Mouse (Mus musculus) brown adipose tissue, adult 24 weeks (tissue): ENCODE measurements at regions not wholly inside any gene's neighbourhood (a gene's known extent, or its start where the extent isn't known, plus 50 kb on each side); places are given as distances from the start of the nearest gene placed in this dataset.

ENCODE experiments used
- H3K27ac ChIP-seq: fragments of 200-500 bp; replicated peaks from 2 replicates; pipeline ENCODE4 v1.5.1; 2012; ENCODE audit warnings: low read depth, mild to moderate bottlenecking, low read length
- H3K4me1 ChIP-seq: fragments of 200-500 bp; 2 replicates; pipeline ENCODE4 v1.6.1; 2012; ENCODE audit warnings: low read length, mixed read lengths; ENCODE audit not compliant: control insufficient read depth, insufficient read depth, insufficient read length
- H3K4me3 ChIP-seq: fragments of 200-500 bp; 2 replicates; pipeline ENCODE4 v1.5.1; 2012; ENCODE audit warnings: low read depth, mild to moderate bottlenecking, low read length, moderate library complexity; ENCODE audit not compliant: insufficient read depth

DNA sequence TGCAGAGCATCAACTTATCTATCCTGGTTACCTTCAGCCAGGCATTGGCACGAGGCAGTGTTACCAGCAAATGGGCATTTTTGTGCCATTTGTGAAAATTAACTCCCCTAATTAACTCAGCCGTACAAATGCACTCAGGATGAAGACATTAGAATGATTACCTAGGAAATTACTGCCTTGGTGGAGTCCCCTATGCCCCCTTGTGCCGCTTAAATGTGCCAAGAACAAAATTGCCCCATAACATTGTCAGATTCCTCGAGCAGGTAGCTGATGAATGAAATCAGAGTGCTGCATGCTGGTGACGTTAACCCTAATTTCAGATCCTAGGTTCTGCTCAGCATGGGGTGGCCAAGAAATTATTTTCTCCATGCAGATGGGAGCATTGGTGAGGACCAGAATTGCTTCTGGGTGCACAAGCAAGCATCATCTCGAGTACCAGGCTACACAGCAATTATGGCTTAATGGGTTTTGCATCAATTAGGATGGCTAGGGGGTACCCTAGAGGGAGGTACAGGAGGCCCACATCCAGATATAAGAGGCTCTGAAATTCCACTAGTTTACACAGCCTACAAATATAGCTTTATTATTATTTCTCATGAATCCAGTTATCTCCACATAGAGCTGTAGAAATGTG lies 577.0 kb upstream of the Camk1g start:
- Histone ChIP-seq H3K27ac (no peak overlapping the region), H3K4me1 (no peaks in the 10 kb centered on the region), H3K4me3 (no peak overlapping the region)

GRCm38 (mm10) chr1:193935969-193936368 lies 565.9 kb upstream of the Camk1g start:
- Histone ChIP-seq H3K4me1 (no peaks in the 10 kb centered on the region), H3K4me3 (no peak overlapping the region), H3K27ac (no peak overlapping the region)

- H3K4me1 ChIP-seq: no peaks in the 10 kb centered on the region
- no peak overlapping the region for H3K4me3 ChIP-seq
- H3K27ac ChIP-seq: no peak overlapping the region
These were observed 564.2 kb upstream of the Camk1g start for GRCm38 (mm10) chr1:193934308-193934707.

- Histone ChIP-seq H3K27ac (no peak overlapping the region), H3K4me1 (no peaks in the 10 kb centered on the region), H3K4me3 (no peak overlapping the region)
These were observed 561.1 kb upstream of the Camk1g start for GRCm38 (mm10) chr1:193931131-193931729.

DNA sequence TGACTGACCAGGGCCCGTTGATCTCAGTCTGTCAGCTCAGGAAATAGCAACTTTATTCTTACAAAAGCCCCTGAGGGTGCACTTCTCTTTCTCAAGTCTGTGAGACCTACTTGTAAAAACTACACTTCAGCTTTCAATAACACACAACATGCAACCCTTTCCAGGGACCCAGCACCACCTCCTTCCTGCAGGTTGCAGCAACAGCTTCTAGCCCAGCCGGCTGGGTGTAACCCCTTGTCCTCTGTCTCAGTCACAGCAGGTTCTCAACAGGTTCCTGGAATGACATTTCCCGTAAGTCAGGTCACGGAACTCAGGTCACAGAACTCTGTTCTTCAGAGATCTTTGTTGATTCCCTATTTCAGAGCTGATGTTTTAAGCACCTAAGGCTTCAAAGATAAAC lies 558.5 kb upstream of the Camk1g start:
- no peaks in the 10 kb centered on the region for H3K4me1 ChIP-seq
- no peak overlapping the region for H3K27ac ChIP-seq
- H3K4me3 ChIP-seq: no peak overlapping the region

- no peak overlapping the region for H3K4me3 ChIP-seq
- H3K4me1 ChIP-seq: no peaks in the 10 kb centered on the region
- H3K27ac ChIP-seq: no peak overlapping the region
These were observed 552.7 kb upstream of the Camk1g start for GRCm38 (mm10) chr1:193922756-193923155.

DNA sequence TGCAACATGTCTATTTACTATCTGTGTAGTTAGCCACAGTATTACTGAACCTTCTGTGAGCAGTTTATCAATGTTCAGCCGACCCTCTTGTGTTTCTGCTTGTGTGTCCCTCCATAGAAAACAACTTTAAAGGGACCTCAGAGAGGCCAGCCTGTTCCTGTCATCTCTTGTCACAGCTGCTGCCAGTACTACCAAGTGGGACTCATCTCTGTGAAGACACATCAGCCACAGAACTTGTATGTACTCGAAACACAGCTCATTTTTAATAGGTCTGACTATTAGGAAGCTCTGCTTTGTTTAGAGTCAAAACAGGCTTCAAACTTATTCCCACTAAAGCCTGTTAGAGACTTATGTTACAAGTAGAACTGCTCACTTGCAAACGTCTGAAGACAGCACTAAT lies 549.1 kb upstream of the Camk1g start:
- Histone ChIP-seq H3K4me1 (no peaks in the 10 kb centered on the region), H3K4me3 (no peak overlapping the region), H3K27ac (no peak overlapping the region)

- Histone ChIP-seq H3K27ac (no peak overlapping the region), H3K4me1 (no peaks in the 10 kb centered on the region), H3K4me3 (no peak overlapping the region)
These were observed 535.6 kb upstream of the Camk1g start for GRCm38 (mm10) chr1:193905711-193906110.

DNA sequence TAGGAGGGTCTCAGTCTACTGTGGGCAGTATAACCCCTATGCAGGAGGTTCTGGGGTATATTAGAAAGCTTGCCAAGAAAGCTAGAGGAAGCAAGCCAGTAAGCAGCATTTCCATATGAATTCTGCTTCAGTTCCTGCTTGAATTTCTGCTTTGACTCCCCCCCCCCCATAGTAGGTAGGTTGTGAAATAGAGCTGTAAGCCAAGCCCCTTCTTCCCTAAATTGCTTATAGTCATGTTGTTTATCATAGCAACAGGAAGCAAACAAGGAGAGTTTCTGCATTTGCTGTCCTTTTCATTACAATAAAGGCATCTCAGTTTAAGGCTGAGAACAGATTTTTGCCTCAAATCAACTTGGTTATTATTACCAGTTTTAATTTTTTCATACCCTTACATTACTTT lies 524.0 kb upstream of the Camk1g start:
- H3K27ac ChIP-seq: no peak overlapping the region

DNA sequence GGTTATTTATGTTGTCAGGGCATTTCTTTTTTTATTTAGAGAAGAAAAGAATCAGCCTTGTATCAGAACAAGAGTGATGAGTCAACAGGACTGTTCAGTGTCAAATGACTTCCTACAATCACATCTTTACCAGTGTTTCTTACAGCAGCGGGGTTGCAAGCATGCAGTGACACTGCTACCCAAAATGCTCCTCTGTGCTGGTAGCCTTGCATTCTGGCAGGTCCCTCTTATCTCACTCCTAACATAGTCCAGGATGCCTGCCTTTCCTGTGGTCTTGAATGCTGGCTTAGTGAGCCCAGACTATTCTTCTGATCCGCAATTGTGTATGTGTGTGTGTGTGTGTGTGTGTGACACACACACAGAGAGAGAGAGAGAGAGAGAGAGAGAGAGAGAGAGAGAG lies 506.4 kb upstream of the Camk1g start:
- H3K4me1 ChIP-seq: no peaks in the 10 kb centered on the region
- no peak overlapping the region for H3K27ac ChIP-seq
- no peak overlapping the region for H3K4me3 ChIP-seq

More for the DNA sequence above, 524.0 kb upstream of the Camk1g start:
- H3K4me3 ChIP-seq: no peak overlapping the region
- H3K4me1 ChIP-seq: no peaks in the 10 kb centered on the region

DNA sequence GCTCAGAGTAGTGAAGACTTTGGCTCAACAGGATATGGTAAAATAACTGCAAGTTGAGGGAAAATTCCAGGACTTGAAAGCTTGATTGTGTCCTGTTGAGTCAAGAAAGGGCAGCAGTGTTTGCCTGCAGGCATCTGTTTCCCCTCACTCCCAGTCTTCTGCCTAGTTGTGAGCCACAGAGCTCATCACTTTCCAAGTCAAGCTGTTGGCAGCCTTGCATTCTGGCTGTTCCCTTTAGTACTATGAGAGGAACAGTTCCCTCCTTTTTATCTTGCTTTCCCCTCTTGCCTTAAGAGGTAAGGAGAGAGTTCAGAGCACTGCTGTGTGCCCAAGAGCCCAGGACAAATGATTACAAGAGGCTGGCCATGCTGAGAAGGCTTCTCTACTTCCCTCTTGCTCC lies 506.0 kb upstream of the Camk1g start:
- Histone ChIP-seq H3K27ac (no peak overlapping the region), H3K4me1 (no peaks in the 10 kb centered on the region), H3K4me3 (no peak overlapping the region)

- Histone ChIP-seq H3K4me3 (no peak overlapping the region), H3K27ac (no peak overlapping the region), H3K4me1 (no peaks in the 10 kb centered on the region)
These were observed 505.2 kb upstream of the Camk1g start for GRCm38 (mm10) chr1:193875287-193875686.

GRCm38 (mm10) chr1:193870731-193871130 lies 500.6 kb upstream of the Camk1g start:
- Histone ChIP-seq H3K27ac (no peak overlapping the region), H3K4me1 (no peaks in the 10 kb centered on the region), H3K4me3 (no peak overlapping the region)

DNA sequence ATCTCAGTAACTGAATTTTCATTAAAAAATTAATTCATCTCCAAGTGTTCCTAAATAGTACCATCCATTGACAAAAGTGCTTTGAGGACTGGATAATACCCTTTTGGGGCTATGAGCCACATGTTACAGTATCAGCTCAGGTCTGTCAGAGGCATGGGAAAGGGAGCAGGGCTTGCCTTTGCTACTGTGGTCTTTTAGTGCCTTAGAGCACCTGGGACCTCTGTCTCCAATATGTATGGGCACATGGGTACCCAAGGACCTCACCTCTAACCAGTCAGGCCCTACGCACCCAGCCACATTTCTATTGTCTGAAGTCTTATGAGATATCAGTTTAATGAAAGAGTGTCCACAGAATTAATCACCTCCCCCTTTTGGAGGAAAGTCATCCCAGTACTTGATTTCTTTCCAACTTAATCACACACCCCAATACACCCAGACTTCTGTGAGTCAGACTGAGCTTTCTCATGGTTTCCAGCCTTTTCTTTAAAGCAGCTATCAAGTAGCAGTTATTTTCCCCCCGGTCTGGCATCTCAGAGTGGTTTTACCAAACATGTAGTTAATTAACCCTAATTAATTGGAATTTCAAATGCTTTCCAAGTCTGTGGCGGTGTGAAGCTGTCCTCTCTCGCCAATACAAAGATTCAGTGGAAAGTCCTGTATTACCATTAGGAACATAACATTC lies 498.7 kb upstream of the Camk1g start:
- Histone ChIP-seq H3K27ac (no peak overlapping the region), H3K4me3 (no peak overlapping the region), H3K4me1 (no peaks in the 10 kb centered on the region)

DNA sequence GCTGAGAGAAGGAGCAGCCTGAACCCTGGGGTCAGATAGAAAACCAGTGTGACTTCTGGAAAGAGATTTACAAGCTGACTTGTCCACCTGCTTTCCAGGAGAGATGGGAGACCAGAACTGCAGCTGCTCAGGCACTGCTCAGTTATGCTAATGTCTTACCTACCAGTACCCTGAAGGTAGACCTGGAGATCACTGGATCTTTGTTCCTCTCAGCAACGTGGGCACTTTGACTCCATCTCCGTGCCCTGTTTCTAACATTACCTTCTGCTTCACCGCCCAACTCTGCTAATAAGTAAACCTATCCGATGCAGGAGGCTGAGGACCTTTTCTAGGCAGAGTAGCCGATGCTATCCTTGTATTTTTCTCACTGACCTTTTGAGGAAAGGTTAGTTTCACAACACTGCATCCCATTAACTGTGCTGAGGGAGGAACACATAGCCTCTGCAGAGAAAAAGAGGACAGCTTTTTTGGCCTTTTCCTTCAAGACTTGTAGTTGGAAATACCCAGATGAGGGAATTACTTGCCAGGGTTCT lies 490.7 kb upstream of the Camk1g start:
- no peaks in the 10 kb centered on the region for H3K4me1 ChIP-seq
- no peak overlapping the region for H3K4me3 ChIP-seq
- H3K27ac ChIP-seq: no peak overlapping the region

GRCm38 (mm10) chr1:193860354-193860753 lies 490.3 kb upstream of the Camk1g start:
- no peak overlapping the region for H3K4me3 ChIP-seq
- no peak overlapping the region for H3K27ac ChIP-seq
- H3K4me1 ChIP-seq: no peaks in the 10 kb centered on the region
